Mouse (Mus musculus) testis, adult 2 months (tissue): Measurements from ENCODE around the gene Mcf2l. TPM values are rescaled to one million over a fixed set of nuclear protein-coding genes. Genes with fewer than 3 reads are reported as not detected.
A peak's percentile ranks its signal among the peaks of the same experiment; 100 is the strongest.

ENCODE experiments used
- H3K27ac ChIP-seq: fragments of 200-500 bp; 2 replicates; pipeline ENCODE4 v1.5.1; 2012; ENCODE audit warnings: low read depth, low read length; ENCODE audit not compliant: control insufficient read depth, insufficient read depth
- H3K27me3 ChIP-seq: fragments of 200-500 bp; 2 replicates; pipeline ENCODE4 v1.6.1; 2012; ENCODE audit warnings: mild to moderate bottlenecking, low read length, moderate library complexity; ENCODE audit not compliant: control insufficient read depth, insufficient read depth
- H3K36me3 ChIP-seq: fragments of 200-500 bp; 2 replicates; pipeline ENCODE4 v1.6.1; 2012; ENCODE audit warnings: mild to moderate bottlenecking, low read length; ENCODE audit not compliant: control insufficient read depth, insufficient read depth
- H3K4me1 ChIP-seq: fragments of 200-500 bp; 2 replicates; pipeline ENCODE4 v1.6.1; 2012; ENCODE audit warnings: low read length; ENCODE audit not compliant: control insufficient read depth, insufficient read depth
- H3K4me3 ChIP-seq: fragments of 200-500 bp; 2 replicates; pipeline ENCODE4 v1.5.1; 2012; ENCODE audit warnings: low read depth, mild to moderate bottlenecking, low read length, moderate library complexity, mixed read lengths; ENCODE audit not compliant: control insufficient read depth
- CTCF ChIP-seq: fragments of 200-500 bp; IDR thresholded peaks from 2 replicates; pipeline ENCODE4 v1.5.1; 2012; ENCODE audit warnings: low read depth, mild to moderate bottlenecking, inconsistent platforms, low read length, moderate library complexity; ENCODE audit not compliant: control insufficient read depth, insufficient read depth, insufficient replicate concordance
- POLR2A ChIP-seq: fragments of 200-500 bp; IDR thresholded peaks from 2 replicates; pipeline ENCODE4 v1.6.1; 2012; ENCODE audit warnings: low read depth, mild to moderate bottlenecking, inconsistent platforms, low read length, moderate library complexity; ENCODE audit not compliant: control insufficient read depth
- polyA plus RNA-seq: library from polyadenylated mRNA; depleted of rRNA; stranded (reverse); fragments of >200 nt; gene quantifications from 2 replicates; pipeline ENCODE4 v1.2.3, GENCODE M21; 2012

Gene Mcf2l
- polyA plus RNA-seq, 1 experiment = 8.9 TPM

GRCm38 (mm10) chr8:13036346-13036812 is 162.8 kb downstream of the Mcf2l start:
- H3K4me1 ChIP-seq = no peaks in the 10 kb centered on the region
- H3K27ac ChIP-seq = no peak overlapping the region
- no peak for TF ChIP-seq POLR2A
- TF ChIP-seq CTCF = 0 out of 2 replicates have a peak, but pooled peaks have one; percentile 5
- H3K4me3 ChIP-seq = no peak overlapping the region
- no peaks in the 10 kb centered on the region for H3K36me3 ChIP-seq
- H3K27me3 ChIP-seq = no peaks in the 10 kb centered on the region

GRCm38 (mm10) chr8:13037015-13037414 is 163.4 kb downstream of the Mcf2l start, which contains the start of gene F10:
Gene F10, plus strand, starts transcription at chr8:13037308.
- no peak within 1 kb of the TSS for H3K27ac ChIP-seq
- H3K4me1 ChIP-seq = no peaks in the 10 kb centered on the region
- no peaks in the 10 kb centered on the region for H3K36me3 ChIP-seq
- H3K27me3 ChIP-seq = no peaks in the 10 kb centered on the region
- no peak within 1 kb of the TSS for H3K4me3 ChIP-seq
- TF ChIP-seq POLR2A (no peak), CTCF (no peak)

- Histone ChIP-seq H3K4me1 (no peaks in the 10 kb centered on the region), H3K27me3 (no peaks in the 10 kb centered on the region), H3K27ac (no peak overlapping the region), H3K36me3 (no peaks in the 10 kb centered on the region), H3K4me3 (no peak overlapping the region)
- TF ChIP-seq POLR2A (no peak), CTCF (no peak)
These were observed 164.0 kb downstream of the Mcf2l start for GRCm38 (mm10) chr8:13037569-13037968.

GRCm38 (mm10) chr8:13039054-13039453 is 165.4 kb downstream of the Mcf2l start:
- Histone ChIP-seq H3K27ac (no peak overlapping the region), H3K4me3 (no peak overlapping the region), H3K36me3 (no peaks in the 10 kb centered on the region), H3K27me3 (no peaks in the 10 kb centered on the region), H3K4me1 (no peaks in the 10 kb centered on the region)
- TF ChIP-seq POLR2A = no peak
- TF ChIP-seq CTCF = no peak

- TF ChIP-seq POLR2A (no peak), CTCF (no peak)
- Histone ChIP-seq H3K27ac (no peak overlapping the region), H3K36me3 (no peaks in the 10 kb centered on the region), H3K4me3 (no peak overlapping the region), H3K27me3 (no peaks in the 10 kb centered on the region), H3K4me1 (no peaks in the 10 kb centered on the region)
These were observed 167.9 kb downstream of the Mcf2l start for GRCm38 (mm10) chr8:13041459-13041858.

GRCm38 (mm10) chr8:13047652-13048051 is 174.0 kb downstream of the Mcf2l start:
- no peaks in the 10 kb centered on the region for H3K36me3 ChIP-seq
- H3K27me3 ChIP-seq = no peaks in the 10 kb centered on the region
- TF ChIP-seq POLR2A (no peak), CTCF (no peak)
- no peaks in the 10 kb centered on the region for H3K4me1 ChIP-seq
- H3K27ac ChIP-seq = no peak overlapping the region
- H3K4me3 ChIP-seq = no peak overlapping the region

GRCm38 (mm10) chr8:13050550-13050949 is 176.9 kb downstream of the Mcf2l start:
- no peak overlapping the region for H3K27ac ChIP-seq
- no peak overlapping the region for H3K4me3 ChIP-seq
- no peaks in the 10 kb centered on the region for H3K36me3 ChIP-seq
- no peaks in the 10 kb centered on the region for H3K27me3 ChIP-seq
- TF ChIP-seq POLR2A (no peak), CTCF (no peak)
- H3K4me1 ChIP-seq = peaks cover 7% of the 10 kb centered on the region

- TF ChIP-seq CTCF (no peak), POLR2A (no peak)
- no peak overlapping the region for H3K27ac ChIP-seq
- H3K27me3 ChIP-seq = no peaks in the 10 kb centered on the region
- no peak overlapping the region for H3K4me3 ChIP-seq
- peaks cover 7% of the 10 kb centered on the region for H3K4me1 ChIP-seq
- no peaks in the 10 kb centered on the region for H3K36me3 ChIP-seq
These were observed 183.7 kb downstream of the Mcf2l start for GRCm38 (mm10) chr8:13057351-13057750.
